Mouse (Mus musculus) myocyte (in vitro differentiated cells): ENCODE measurements around the gene Gucy1a1.

Experiments used
- CEBPB ChIP-seq: IDR thresholded peaks from 2 replicates; pipeline ENCODE4 v1.6.1; 2011; ENCODE audit warnings: mild to moderate bottlenecking, moderate library complexity; ENCODE audit not compliant: poor library complexity, insufficient read depth, severe bottlenecking
- POLR2A ChIP-seq: IDR thresholded peaks from one replicate; pipeline ENCODE4 v1.6.1; 2011; ENCODE audit warnings: low read depth, mild to moderate bottlenecking, control low read depth, moderate library complexity; ENCODE audit not compliant: insufficient read length

- TF ChIP-seq POLR2A (no peak), CEBPB (no peak)
These were observed 100.7 kb downstream of the Gucy1a1 start for GRCm38 (mm10) chr3:82044902-82045301.
